Mouse (Mus musculus) olfactory bulb, adult 2 months (tissue): ENCODE results near the gene Zmym5. TPM values are rescaled to one million over a fixed set of nuclear protein-coding genes. Genes with fewer than 3 reads are reported as not detected.
A peak's percentile ranks its signal among the peaks of the same experiment; 100 is the strongest.
"Not testable (repeated sequence)": the region's sequence is repeated elsewhere in the genome, so short reads cannot be mapped to it uniquely, and the experiment has no call there.

Experiments used
- H3K27ac ChIP-seq: fragments of 200-500 bp; 2 replicates; pipeline ENCODE4 v1.5.1; 2012; ENCODE audit warnings: low read depth, low read length; ENCODE audit not compliant: insufficient read depth
- H3K4me1 ChIP-seq: fragments of 200-500 bp; 2 replicates; pipeline ENCODE4 v1.6.1; 2012; ENCODE audit warnings: low read length; ENCODE audit not compliant: control insufficient read depth, insufficient read depth
- H3K4me3 ChIP-seq: fragments of 200-500 bp; 2 replicates; pipeline ENCODE4 v1.5.1; 2012; ENCODE audit warnings: mild to moderate bottlenecking, low read depth, low read length, moderate library complexity; ENCODE audit not compliant: insufficient read depth
- CTCF ChIP-seq: fragments of 200-500 bp; IDR thresholded peaks from 2 replicates; pipeline ENCODE4 v1.5.1; 2012; ENCODE audit warnings: low read depth, mild to moderate bottlenecking, low read length, moderate library complexity; ENCODE audit not compliant: insufficient read depth
- POLR2A ChIP-seq: fragments of 200-500 bp; IDR thresholded peaks from 2 replicates; pipeline ENCODE4 v1.6.1; 2012; ENCODE audit warnings: mild to moderate bottlenecking, low read depth, low read length, moderate library complexity; ENCODE audit not compliant: insufficient read depth
- WGBS: fragments of 180-500 bp; shearing (Covaris S2); methylation state at CpG from one replicate; pipeline ENCODE4 v1.1.7; 2018; 5-methylcytosine and 5-hydroxymethylcytosine counted together
- polyA plus RNA-seq: library from polyadenylated mRNA; stranded (reverse); fragments of >200 nt; gene quantifications from 2 replicates; pipeline ENCODE4 v1.2.4, GENCODE M21; 2012; ENCODE audit warnings: low replicate concordance; ENCODE audit not compliant: missing spikeins, insufficient read depth, insufficient read length

Zmym5 gene
- not detected in 2 replicates for polyA plus RNA-seq

DNA sequence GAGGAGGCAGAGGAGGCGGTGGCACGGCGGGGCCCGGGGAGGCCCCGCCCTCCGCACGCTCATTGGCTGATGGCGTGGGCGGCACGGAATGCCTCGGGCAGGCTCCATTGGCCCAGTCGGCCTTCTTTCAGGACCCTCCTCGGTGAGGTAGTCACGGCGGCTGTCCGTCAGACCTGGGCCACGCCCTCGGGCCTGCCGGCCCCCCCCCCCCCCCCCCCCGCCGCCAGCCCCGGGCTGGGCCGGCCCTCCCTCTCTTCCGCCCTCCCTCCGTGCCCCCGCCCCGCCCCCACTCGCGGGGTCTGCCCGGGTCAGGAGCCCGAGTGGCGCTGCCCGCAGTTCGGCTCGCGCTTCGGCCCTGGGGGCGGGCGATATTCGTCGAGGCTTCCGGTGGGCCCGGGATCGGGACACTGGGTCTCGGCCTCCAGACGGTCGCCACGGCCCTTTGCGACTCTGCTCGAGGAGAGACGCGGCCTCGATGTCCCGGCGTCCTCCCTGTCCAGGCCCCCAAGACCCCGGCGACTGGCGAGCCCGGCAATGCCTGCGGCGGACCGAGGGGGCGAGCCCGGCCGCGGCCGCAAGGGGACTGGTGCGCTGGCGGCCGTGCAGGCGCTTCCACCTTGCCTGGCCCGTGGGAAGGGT is at the start of gene Zmym5:
Gene Zmym5, minus strand, starts transcription at position 16 of the 639 bp plus-strand sequence.
- not testable (repeated sequence) for H3K4me1 ChIP-seq
- H3K27ac ChIP-seq = peak within 1 kb of the TSS; percentile 80

DNA sequence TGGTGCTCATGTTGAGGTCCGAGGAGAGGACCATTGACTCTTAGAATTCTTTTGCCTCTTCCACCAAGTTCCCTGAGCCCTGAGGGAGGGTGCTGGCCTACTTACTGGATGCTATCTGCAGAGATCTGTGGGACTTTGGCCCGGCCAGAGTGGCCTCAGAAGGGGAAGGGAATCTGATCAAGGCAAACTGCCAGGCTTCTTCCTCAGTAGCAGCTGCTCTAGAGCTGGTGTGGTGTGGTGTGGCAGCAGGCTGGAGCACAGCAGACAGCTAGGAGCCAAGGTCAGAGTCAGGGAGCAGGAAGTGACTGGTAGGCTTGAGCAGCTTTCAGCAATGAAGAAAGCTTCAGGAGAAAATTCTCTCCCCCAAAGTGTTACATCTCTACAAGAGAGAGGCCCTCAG is 38.2 kb upstream of the Zmym5 start:
- H3K4me1 ChIP-seq = no peaks in the 10 kb centered on the region
- 70% methylated on average over 2 of the region's 2 CpGs for WGBS
- no peak overlapping the region for H3K4me3 ChIP-seq

More for the DNA sequence above, at the start of gene Zmym5:
- TF ChIP-seq POLR2A = peak; percentile 31; the same call in 1 of the 2 replicates
- peak within 1 kb of the TSS; percentile 94 for H3K4me3 ChIP-seq
- WGBS = under 1% methylated on average over 52 of the region's 72 CpGs

DNA sequence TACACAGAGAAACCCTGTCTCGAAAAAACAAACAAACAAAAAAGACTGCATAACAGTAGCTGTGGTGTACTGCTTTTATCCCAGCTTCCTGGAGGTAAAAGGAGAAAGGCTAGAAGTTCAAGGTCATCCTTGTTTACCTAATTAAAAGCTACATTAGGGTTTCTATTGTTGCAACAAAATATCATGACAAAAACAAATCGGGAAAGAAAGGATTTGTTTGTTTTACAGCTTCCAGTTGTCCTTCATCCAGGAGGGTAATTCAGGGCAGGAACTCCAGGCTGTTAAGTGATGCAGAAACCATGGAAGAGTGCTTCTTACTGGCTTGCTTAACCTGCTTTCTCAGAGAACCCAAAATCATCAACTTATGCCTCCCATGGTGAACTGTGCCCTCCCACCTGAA is 36.8 kb upstream of the Zmym5 start:
- Histone ChIP-seq H3K4me1 (no peaks in the 10 kb centered on the region), H3K27ac (no peak overlapping the region), H3K4me3 (no peak overlapping the region)
- 66% methylated on average over 2 of the region's 2 CpGs for WGBS
- TF ChIP-seq CTCF (no peak), POLR2A (no peak)

More for the DNA sequence above, 38.2 kb upstream of the Zmym5 start:
- TF ChIP-seq CTCF = no peak
- no peak for TF ChIP-seq POLR2A
- H3K27ac ChIP-seq = no peak overlapping the region

DNA sequence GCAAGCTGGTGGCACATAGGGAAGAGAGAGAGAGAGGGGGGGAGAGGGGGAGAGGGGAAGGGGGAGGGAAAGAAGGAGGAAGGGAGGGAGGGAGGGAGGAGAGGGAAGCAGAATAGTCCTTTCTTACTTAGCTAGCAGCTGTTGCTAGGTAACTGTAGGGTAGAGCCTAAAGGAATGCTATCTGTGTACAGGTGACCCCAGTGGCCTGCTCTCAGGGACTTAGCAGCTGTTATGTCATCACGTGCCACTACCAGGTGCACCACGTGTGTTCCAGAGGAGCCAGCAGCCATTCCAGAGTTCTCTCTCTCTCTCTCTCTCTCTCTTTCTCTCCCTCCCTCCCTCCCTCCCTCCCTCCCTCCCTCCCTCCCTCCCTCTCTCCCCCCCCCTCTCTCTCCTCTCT is 33.0 kb upstream of the Zmym5 start:
- Histone ChIP-seq H3K4me1 (no peaks in the 10 kb centered on the region), H3K27ac (no peak overlapping the region), H3K4me3 (no peak overlapping the region)
- no peak for TF ChIP-seq POLR2A
- no peak for TF ChIP-seq CTCF
- 29% methylated on average over 2 of the region's 2 CpGs for WGBS

DNA sequence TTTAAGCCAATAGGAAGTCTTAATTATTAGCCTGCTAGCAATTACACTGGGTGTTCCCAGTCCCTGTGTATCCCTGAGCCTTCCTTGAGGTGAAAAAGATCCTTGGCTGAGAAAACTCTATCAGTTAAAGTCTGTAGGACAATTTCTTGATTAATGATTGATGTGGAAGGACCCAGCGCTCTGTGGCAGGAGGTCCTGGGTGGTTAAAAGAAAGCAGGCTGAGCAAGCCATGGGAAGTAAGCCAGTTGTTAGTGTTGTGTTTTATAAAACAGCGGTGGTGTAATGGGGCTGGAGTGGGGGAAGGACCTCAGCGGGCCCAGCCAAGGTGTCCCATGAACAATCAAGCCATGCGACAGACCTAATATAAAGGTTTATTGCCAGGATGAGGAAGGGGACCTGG is 32.5 kb upstream of the Zmym5 start:
- H3K27ac ChIP-seq = no peak overlapping the region
- no peak for TF ChIP-seq CTCF
- TF ChIP-seq POLR2A = no peak
- 64% methylated on average over 4 of the region's 4 CpGs for WGBS
- no peaks in the 10 kb centered on the region for H3K4me1 ChIP-seq
- no peak overlapping the region for H3K4me3 ChIP-seq

DNA sequence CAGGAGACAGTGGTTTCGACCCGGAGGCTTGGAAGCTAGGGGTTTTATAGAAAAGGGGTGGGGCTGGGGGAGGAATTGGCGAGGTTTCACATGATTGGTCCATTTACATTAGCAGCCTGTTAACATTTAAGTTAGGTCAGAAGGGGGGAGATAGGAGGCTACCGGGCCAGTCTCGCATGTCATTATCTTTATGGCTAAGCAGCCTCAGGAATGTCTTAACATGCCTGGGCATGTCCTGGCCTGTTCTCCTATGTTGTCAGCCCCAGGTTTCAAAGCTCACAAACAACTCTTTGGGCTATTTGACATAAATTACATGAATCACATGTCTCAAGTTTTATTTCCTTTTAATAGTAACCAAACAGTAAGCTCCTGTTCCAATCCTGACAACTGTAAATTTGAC is 23.1 kb upstream of the Zmym5 start:
- not testable (repeated sequence) for H3K4me3 ChIP-seq, H3K4me1 ChIP-seq, H3K27ac ChIP-seq
- 77% methylated on average over 5 of the region's 5 CpGs for WGBS

DNA sequence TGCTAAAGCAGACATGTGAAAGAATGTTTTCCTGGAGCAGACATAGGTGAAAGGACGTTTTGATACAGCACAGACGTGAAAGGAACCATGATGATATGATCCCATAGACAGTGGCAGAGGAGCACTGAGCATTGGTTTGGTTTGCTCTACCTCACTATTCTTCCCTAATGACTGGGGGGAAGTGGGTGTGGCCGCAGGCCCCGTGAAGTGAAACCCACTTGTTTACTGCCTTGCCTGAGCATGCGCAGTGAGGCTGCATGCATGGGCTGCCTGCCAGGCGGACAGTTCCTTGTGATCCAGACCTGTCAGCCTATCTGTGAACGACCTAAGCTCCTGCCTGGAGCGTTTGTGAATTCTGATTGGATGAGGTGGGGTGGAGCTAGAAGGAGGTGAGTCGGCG is 21.7 kb upstream of the Zmym5 start:
- 78% methylated on average over 10 of the region's 10 CpGs for WGBS
- H3K4me3 ChIP-seq, H3K27ac ChIP-seq, H3K4me1 ChIP-seq: not testable (repeated sequence)

DNA sequence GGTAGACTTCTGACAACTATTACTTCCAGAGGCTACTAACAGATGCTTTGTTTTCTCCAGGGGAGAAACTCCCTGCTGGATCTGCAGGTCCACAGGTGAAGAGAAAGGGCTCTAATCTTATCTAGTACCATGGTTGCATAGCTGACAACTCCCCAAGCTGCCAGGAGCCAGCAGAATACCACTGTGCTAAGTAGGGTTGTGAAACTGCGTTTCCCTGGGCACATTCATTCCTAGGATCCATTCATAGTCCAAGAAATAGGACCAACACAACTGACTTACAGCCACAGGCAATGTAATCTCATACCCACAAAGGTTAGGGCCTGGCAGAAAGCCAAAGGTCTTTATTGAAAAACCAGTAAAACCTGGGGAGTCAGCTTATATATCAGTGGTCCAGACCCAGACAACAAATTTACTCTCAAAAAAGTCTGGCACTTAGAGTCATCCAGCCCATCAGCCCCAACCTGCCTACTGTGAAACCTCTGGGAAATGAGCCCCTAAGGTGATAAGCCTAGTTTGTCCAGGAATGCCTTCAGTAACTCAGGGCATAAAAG is 21.1 kb upstream of the Zmym5 start:
- Histone ChIP-seq H3K4me1 (no peaks in the 10 kb centered on the region), H3K4me3 (no peak overlapping the region), H3K27ac (no peak overlapping the region)
- 70% methylated on average over 1 of the region's 1 CpGs for WGBS
- TF ChIP-seq POLR2A (no peak), CTCF (no peak)

DNA sequence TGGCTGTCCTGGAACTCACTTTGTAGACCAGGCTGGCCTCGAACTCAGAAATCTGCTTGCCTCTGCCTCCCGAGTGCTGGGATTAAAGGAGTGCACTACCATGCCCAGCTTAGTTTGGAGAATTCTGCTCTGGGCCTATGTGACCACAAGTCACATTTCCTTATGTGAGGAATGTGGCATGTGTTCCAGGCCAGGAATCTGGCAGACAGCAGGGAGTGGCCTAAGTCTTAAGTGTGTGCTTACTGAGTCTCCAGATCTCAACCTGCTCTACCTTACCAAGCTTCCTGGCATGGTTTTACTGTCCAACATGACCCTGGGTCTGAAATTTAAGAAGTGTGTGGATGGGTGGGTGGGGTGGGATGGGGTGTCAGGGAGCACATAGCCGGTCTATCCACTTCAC is 20.6 kb upstream of the Zmym5 start:
- WGBS = 96% methylated on average over 3 of the region's 3 CpGs
- H3K4me3 ChIP-seq = no peak overlapping the region
- no peaks in the 10 kb centered on the region for H3K4me1 ChIP-seq
- no peak overlapping the region for H3K27ac ChIP-seq
- TF ChIP-seq POLR2A (no peak), CTCF (no peak)
